Mouse (Mus musculus) small intestine, adult 2 months (tissue): ENCODE results near the gene Klf2.

Experiments
- CTCF ChIP-seq: fragments of 200-500 bp; IDR thresholded peaks from 2 replicates; pipeline ENCODE4 v1.5.1; 2012; ENCODE audit warnings: low read depth, mild to moderate bottlenecking, control low read depth, inconsistent platforms, low read length, moderate library complexity, mixed read lengths; ENCODE audit not compliant: insufficient replicate concordance, insufficient read length; ENCODE audit errors: extremely low read depth
- POLR2A ChIP-seq: fragments of 200-500 bp; IDR thresholded peaks from 2 replicates; pipeline ENCODE4 v1.6.1; 2012; ENCODE audit warnings: low read depth, mild to moderate bottlenecking, control low read depth, inconsistent platforms, low read length, moderate library complexity

- TF ChIP-seq POLR2A (no peak), CTCF (no peak)
These were observed 39.7 kb upstream of the Klf2 start for GRCm38 (mm10) chr8:72279151-72279550.
